Mouse (Mus musculus) lung, adult 2 months (tissue): Measurements from ENCODE around the gene March2.

ENCODE experiments used
- CTCF ChIP-seq: fragments of 200-500 bp; IDR thresholded peaks from 2 replicates; pipeline ENCODE4 v1.5.1; 2011; ENCODE audit warnings: mild to moderate bottlenecking, low read length, control low read depth; ENCODE audit not compliant: insufficient read depth
- POLR2A ChIP-seq: fragments of 200-500 bp; IDR thresholded peaks from 2 replicates; pipeline ENCODE4 v1.6.1; 2011; ENCODE audit warnings: low read depth, mild to moderate bottlenecking, control low read depth, low read length, borderline replicate concordance; ENCODE audit errors: extremely low read depth

- no peak for TF ChIP-seq CTCF
- TF ChIP-seq POLR2A, result no peak
These were observed 26.4 kb upstream of the March2 start for GRCm38 (mm10) chr17:33744686-33745384.
